Mouse (Mus musculus): ENCODE results near the gene Mpzl2. TPM values are rescaled to one million over a fixed set of nuclear protein-coding genes. Genes with fewer than 3 reads are reported as not detected.

Gene Mpzl2
- polyA plus RNA-seq, 1 experiment from 2014 or later: 3.8 TPM

GRCm38 (mm10) chr9:45084556-45084955 lies 45.0 kb downstream of the Mpzl2 start:
- H3K27me3 ChIP-seq (ENCODE audit: control insufficient read depth, insufficient read depth, low read length): no peaks in the 10 kb centered on the region
- H3K4me3 ChIP-seq (ENCODE audit: low read depth, low read length): no peak overlapping the region
- no peaks in the 10 kb centered on the region for H3K4me1 ChIP-seq (replicated peaks; ENCODE audit: control insufficient read depth, insufficient read depth, low read length)
- DNase-seq (ENCODE audit: low spot score) (no peak), ATAC-seq (ENCODE audit: low FRiP score) (no peak)
- H3K27ac ChIP-seq (ENCODE audit: low read depth, low read length): no peak overlapping the region
- no peaks in the 10 kb centered on the region for H3K36me3 ChIP-seq (ENCODE audit: control insufficient read depth, insufficient read depth, low read length)
- no peaks in the 10 kb centered on the region for H3K9me3 ChIP-seq (ENCODE audit: control insufficient read depth, low read length)
- 75% methylated on average over 5 of the region's 5 CpGs for WGBS
- no peak overlapping the region for H3K4me2 ChIP-seq (replicated peaks; ENCODE audit: low read depth, low read length)
- no peak overlapping the region for H3K9ac ChIP-seq (ENCODE audit: low read depth, low read length)

DNA sequence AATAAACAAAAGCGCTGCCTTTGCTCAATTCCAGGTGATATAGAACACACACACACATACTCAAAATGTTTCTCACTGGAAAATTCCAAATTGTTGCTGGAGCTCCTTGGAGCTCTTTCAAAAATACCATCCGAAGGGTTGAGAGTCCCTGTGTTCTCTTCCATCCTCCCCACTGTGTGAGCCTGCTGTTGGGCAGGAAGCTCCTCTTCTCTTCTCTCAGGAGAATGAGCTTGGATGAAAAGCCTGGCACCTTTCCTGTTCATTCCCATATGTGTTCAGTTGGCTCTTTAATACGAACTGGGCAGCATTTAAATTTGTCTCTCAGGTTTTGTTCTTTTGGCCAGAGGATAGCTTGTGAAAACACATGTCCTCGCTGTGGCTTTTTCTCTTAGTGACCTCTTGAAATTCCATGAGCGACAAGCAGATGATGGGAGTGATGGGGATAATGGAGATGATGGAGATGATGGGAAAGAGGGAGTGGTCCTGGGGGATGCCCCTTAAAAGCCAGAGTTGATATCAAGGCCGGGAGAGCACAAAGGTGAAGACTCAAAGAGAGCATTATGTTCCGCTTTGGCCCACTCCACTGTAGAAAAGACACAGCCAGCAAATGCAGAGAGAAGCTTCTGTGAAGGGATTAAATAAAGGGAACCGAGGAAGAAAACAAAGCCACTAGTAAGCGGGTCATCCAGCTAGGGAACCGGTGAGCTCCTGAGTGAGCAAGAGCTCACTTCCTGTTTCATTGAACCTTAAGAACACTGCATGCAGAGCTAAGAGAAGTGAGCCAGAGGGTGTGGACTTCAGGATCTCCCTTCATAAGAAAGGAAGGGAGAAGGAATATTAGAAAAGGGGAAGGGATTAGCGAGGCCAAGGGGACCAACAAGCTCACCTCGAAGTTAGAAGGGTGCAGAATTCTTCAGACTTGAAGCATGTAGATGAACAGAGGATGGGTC lies 46.4 kb downstream of the Mpzl2 start:
- no peak for ATAC-seq (ENCODE audit: low FRiP score)
- 87% methylated on average over 12 of the region's 12 CpGs for WGBS
- H3K36me3 ChIP-seq (ENCODE audit: control insufficient read depth, insufficient read depth, low read length): no peaks in the 10 kb centered on the region

GRCm38 (mm10) chr9:45088040-45088439 lies 48.4 kb downstream of the Mpzl2 start:
- Histone ChIP-seq H3K9me3 (ENCODE audit: control insufficient read depth, low read length) (no peaks in the 10 kb centered on the region), H3K4me1 (replicated peaks; ENCODE audit: control insufficient read depth, insufficient read depth, low read length) (no peaks in the 10 kb centered on the region), H3K4me3 (ENCODE audit: low read depth, low read length) (no peak overlapping the region), H3K27ac (ENCODE audit: low read depth, low read length) (no peak overlapping the region), H3K36me3 (ENCODE audit: control insufficient read depth, insufficient read depth, low read length) (no peaks in the 10 kb centered on the region), H3K4me2 (replicated peaks; ENCODE audit: low read depth, low read length) (no peak overlapping the region), H3K27me3 (ENCODE audit: control insufficient read depth, insufficient read depth, low read length) (no peaks in the 10 kb centered on the region), H3K9ac (ENCODE audit: low read depth, low read length) (no peak overlapping the region)
- DNase-seq (ENCODE audit: low spot score) (no peak), ATAC-seq (ENCODE audit: low FRiP score) (no peak)

More for the DNA sequence above, 46.4 kb downstream of the Mpzl2 start:
- no peaks in the 10 kb centered on the region for H3K9me3 ChIP-seq (ENCODE audit: control insufficient read depth, low read length)
- DNase-seq (ENCODE audit: low spot score): no peak
- H3K4me2 ChIP-seq (replicated peaks; ENCODE audit: low read depth, low read length): no peak overlapping the region
- H3K9ac ChIP-seq (ENCODE audit: low read depth, low read length): no peak overlapping the region
- no peak overlapping the region for H3K27ac ChIP-seq (ENCODE audit: low read depth, low read length)
- no peak overlapping the region for H3K4me3 ChIP-seq (ENCODE audit: low read depth, low read length)
- no peaks in the 10 kb centered on the region for H3K27me3 ChIP-seq (ENCODE audit: control insufficient read depth, insufficient read depth, low read length)
- H3K4me1 ChIP-seq (replicated peaks; ENCODE audit: control insufficient read depth, insufficient read depth, low read length): no peaks in the 10 kb centered on the region

DNA sequence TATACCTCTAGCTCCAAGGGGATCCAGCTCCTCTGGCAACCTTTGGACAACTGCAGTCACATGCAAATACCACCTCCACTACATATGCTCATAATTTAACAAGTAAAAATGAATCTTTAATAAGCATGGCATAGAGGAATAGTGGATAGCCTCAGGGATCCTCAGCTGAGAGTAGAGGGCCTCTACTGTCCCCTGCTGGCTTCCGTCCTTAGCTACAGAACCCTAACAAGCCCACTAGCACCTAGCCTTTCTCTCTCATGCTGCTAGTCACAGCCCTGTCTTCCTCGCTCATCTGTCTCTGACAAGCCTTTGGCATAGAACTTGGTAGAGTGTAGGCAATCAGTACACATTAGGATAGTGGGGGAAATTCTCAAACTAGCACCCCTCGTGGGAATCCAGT lies 51.2 kb downstream of the Mpzl2 start:
- ATAC-seq (ENCODE audit: low FRiP score): no peak
- Histone ChIP-seq H3K4me1 (replicated peaks; ENCODE audit: control insufficient read depth, insufficient read depth, low read length) (no peaks in the 10 kb centered on the region), H3K27me3 (ENCODE audit: control insufficient read depth, insufficient read depth, low read length) (no peaks in the 10 kb centered on the region), H3K9me3 (ENCODE audit: control insufficient read depth, low read length) (no peaks in the 10 kb centered on the region), H3K27ac (ENCODE audit: low read depth, low read length) (no peak overlapping the region), H3K36me3 (ENCODE audit: control insufficient read depth, insufficient read depth, low read length) (no peaks in the 10 kb centered on the region), H3K9ac (ENCODE audit: low read depth, low read length) (no peak overlapping the region), H3K4me3 (ENCODE audit: low read depth, low read length) (no peak overlapping the region), H3K4me2 (replicated peaks; ENCODE audit: low read depth, low read length) (no peak overlapping the region)
- 68% methylated on average over 3 of the region's 3 CpGs for WGBS
- no peak for DNase-seq (ENCODE audit: low spot score)

- ATAC-seq (ENCODE audit: low FRiP score): no peak
- 52% methylated on average over 4 of the region's 4 CpGs for WGBS
Observed at GRCm38 (mm10) chr9:45092641-45093040, 53.0 kb downstream of the Mpzl2 start.

GRCm38 (mm10) chr9:45095149-45095937 lies 55.7 kb downstream of the Mpzl2 start:
- H3K27me3 ChIP-seq (ENCODE audit: control insufficient read depth, insufficient read depth, low read length): no peaks in the 10 kb centered on the region
- no peak overlapping the region for H3K4me3 ChIP-seq (ENCODE audit: low read depth, low read length)
- no peak for ATAC-seq (ENCODE audit: low FRiP score)
- no peak overlapping the region for H3K4me2 ChIP-seq (replicated peaks; ENCODE audit: low read depth, low read length)
- H3K9ac ChIP-seq (ENCODE audit: low read depth, low read length): no peak overlapping the region
- WGBS: 84% methylated on average over 6 of the region's 6 CpGs
- H3K27ac ChIP-seq (ENCODE audit: low read depth, low read length): no peak overlapping the region
- no peaks in the 10 kb centered on the region for H3K36me3 ChIP-seq (ENCODE audit: control insufficient read depth, insufficient read depth, low read length)
- H3K4me1 ChIP-seq (replicated peaks; ENCODE audit: control insufficient read depth, insufficient read depth, low read length): no peaks in the 10 kb centered on the region
- H3K9me3 ChIP-seq (ENCODE audit: control insufficient read depth, low read length): no peaks in the 10 kb centered on the region
- no peak for DNase-seq (ENCODE audit: low spot score)

More at GRCm38 (mm10) chr9:45092641-45093040, 53.0 kb downstream of the Mpzl2 start:
- no peak for DNase-seq (ENCODE audit: low spot score)
- Histone ChIP-seq H3K27ac (ENCODE audit: low read depth, low read length) (no peak overlapping the region), H3K4me3 (ENCODE audit: low read depth, low read length) (no peak overlapping the region), H3K9me3 (ENCODE audit: control insufficient read depth, low read length) (no peaks in the 10 kb centered on the region), H3K4me1 (replicated peaks; ENCODE audit: control insufficient read depth, insufficient read depth, low read length) (no peaks in the 10 kb centered on the region), H3K36me3 (ENCODE audit: control insufficient read depth, insufficient read depth, low read length) (no peaks in the 10 kb centered on the region), H3K9ac (ENCODE audit: low read depth, low read length) (no peak overlapping the region), H3K27me3 (ENCODE audit: control insufficient read depth, insufficient read depth, low read length) (no peaks in the 10 kb centered on the region), H3K4me2 (replicated peaks; ENCODE audit: low read depth, low read length) (no peak overlapping the region)

- Histone ChIP-seq H3K27ac (ENCODE audit: low read depth, low read length) (no peak overlapping the region), H3K9ac (ENCODE audit: low read depth, low read length) (no peak overlapping the region), H3K4me1 (replicated peaks; ENCODE audit: control insufficient read depth, insufficient read depth, low read length) (no peaks in the 10 kb centered on the region), H3K4me3 (ENCODE audit: low read depth, low read length) (no peak overlapping the region), H3K9me3 (ENCODE audit: control insufficient read depth, low read length) (no peaks in the 10 kb centered on the region), H3K36me3 (ENCODE audit: control insufficient read depth, insufficient read depth, low read length) (no peaks in the 10 kb centered on the region), H3K27me3 (ENCODE audit: control insufficient read depth, insufficient read depth, low read length) (no peaks in the 10 kb centered on the region), H3K4me2 (replicated peaks; ENCODE audit: low read depth, low read length) (no peak overlapping the region)
- WGBS: 84% methylated on average over 5 of the region's 5 CpGs
- DNase-seq (ENCODE audit: low spot score) (no peak), ATAC-seq (ENCODE audit: low FRiP score) (no peak)
Observed at GRCm38 (mm10) chr9:45097877-45098276, 58.3 kb downstream of the Mpzl2 start.

DNA sequence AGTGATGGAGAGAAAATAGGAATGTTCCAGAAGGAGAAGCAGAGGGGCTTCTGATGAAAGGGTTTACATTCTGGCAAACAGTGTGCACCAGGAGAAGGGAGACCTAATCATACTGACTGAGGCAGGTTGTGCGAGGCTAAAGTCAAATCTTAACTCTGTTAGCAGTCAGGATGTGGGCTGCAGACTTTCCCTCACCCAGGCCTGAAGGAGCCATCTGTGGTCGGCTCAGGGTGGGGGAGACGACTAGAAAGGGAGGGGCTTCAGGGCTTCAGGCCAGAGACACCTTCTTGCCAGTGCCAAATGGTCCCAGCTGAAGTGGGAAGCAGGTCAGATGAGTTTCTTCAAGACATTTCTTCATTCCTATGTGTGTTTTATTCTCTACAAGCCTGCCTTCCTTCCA lies 58.8 kb downstream of the Mpzl2 start:
- 58% methylated on average over 3 of the region's 3 CpGs for WGBS
- H3K4me3 ChIP-seq (ENCODE audit: low read depth, low read length): no peak overlapping the region
- no peaks in the 10 kb centered on the region for H3K27me3 ChIP-seq (ENCODE audit: control insufficient read depth, insufficient read depth, low read length)
- H3K4me1 ChIP-seq (replicated peaks; ENCODE audit: control insufficient read depth, insufficient read depth, low read length): no peaks in the 10 kb centered on the region
- H3K9me3 ChIP-seq (ENCODE audit: control insufficient read depth, low read length): no peaks in the 10 kb centered on the region
- H3K36me3 ChIP-seq (ENCODE audit: control insufficient read depth, insufficient read depth, low read length): no peaks in the 10 kb centered on the region
- no peak overlapping the region for H3K27ac ChIP-seq (ENCODE audit: low read depth, low read length)
- no peak overlapping the region for H3K4me2 ChIP-seq (replicated peaks; ENCODE audit: low read depth, low read length)
- no peak overlapping the region for H3K9ac ChIP-seq (ENCODE audit: low read depth, low read length)
- DNase-seq (ENCODE audit: low spot score) (no peak), ATAC-seq (ENCODE audit: low FRiP score) (no peak)
